Mouse (Mus musculus) fat pad, adult 2 months (tissue): Measurements from ENCODE around the gene Nrn1l.
A peak's percentile ranks its signal among the peaks of the same experiment; 100 is the strongest.

Experiments
- DNase-seq: peaks from one replicate; pipeline ENCODE4 v3.0.0-alpha.2; 2011; ENCODE audit warnings: low read depth, low spot score; ENCODE audit errors: extremely low read depth

Nrn1l gene

GRCm38 (mm10) chr8:105889756-105890465 lies 3.5 kb upstream of the Nrn1l start:
- DNase-seq, result no peak

- DNase-seq, result no peak
Observed at GRCm38 (mm10) chr8:105890870-105891269, 2.5 kb upstream of the Nrn1l start.

- DNase-seq, result no peak
Observed at GRCm38 (mm10) chr8:105892432-105892831, 935 bp upstream of the Nrn1l start.

- DNase-seq, result no peak
Observed at GRCm38 (mm10) chr8:105897801-105898480, 4.6 kb downstream of the Nrn1l start.

- DNase-seq, result peak; percentile 21
Observed at GRCm38 (mm10) chr8:105900180-105900940, 7.0 kb downstream of the Nrn1l start, which contains the start of gene Pskh1. Gene Pskh1, plus strand, starts transcription at chr8:105900441.

GRCm38 (mm10) chr8:105900941-105901616 lies 7.7 kb downstream of the Nrn1l start:
- DNase-seq, result no peak

GRCm38 (mm10) chr8:105919390-105919789 lies 26.0 kb downstream of the Nrn1l start:
- no peak for DNase-seq

- no peak for DNase-seq
Observed at GRCm38 (mm10) chr8:105925123-105925522, 31.8 kb downstream of the Nrn1l start.

- no peak for DNase-seq
Observed at GRCm38 (mm10) chr8:105930602-105931001, 37.2 kb downstream of the Nrn1l start.

GRCm38 (mm10) chr8:105931271-105931670 lies 37.9 kb downstream of the Nrn1l start:
- DNase-seq, result no peak

- no peak for DNase-seq
Observed at GRCm38 (mm10) chr8:105932525-105932924, 39.2 kb downstream of the Nrn1l start.

GRCm38 (mm10) chr8:105933762-105934161 lies 40.4 kb downstream of the Nrn1l start, which contains the start of gene Ctrl:
Gene Ctrl, minus strand, starts transcription at chr8:105933862.
- no peak for DNase-seq

- no peak for DNase-seq
Observed at GRCm38 (mm10) chr8:105935105-105935504, 41.7 kb downstream of the Nrn1l start.

GRCm38 (mm10) chr8:105935863-105936603 lies 42.7 kb downstream of the Nrn1l start:
- DNase-seq, result no peak

- peak; percentile 47 for DNase-seq
Observed at GRCm38 (mm10) chr8:105936866-105937475, 43.6 kb downstream of the Nrn1l start.

- no peak for DNase-seq
Observed at GRCm38 (mm10) chr8:105937496-105938305, 44.3 kb downstream of the Nrn1l start.

GRCm38 (mm10) chr8:105938306-105938669 lies 44.9 kb downstream of the Nrn1l start, which contains the start of gene Psmb10:
Gene Psmb10, minus strand, starts transcription at chr8:105938444.
- DNase-seq, result no peak

- DNase-seq, result no peak
Observed at GRCm38 (mm10) chr8:105942026-105942425, 48.7 kb downstream of the Nrn1l start.

GRCm38 (mm10) chr8:105942542-105942941 lies 49.2 kb downstream of the Nrn1l start:
- DNase-seq, result no peak
